Mouse (Mus musculus) midbrain, postnatal 0 days (tissue): ENCODE measurements around the gene Dnaja3. TPM values are rescaled to one million over a fixed set of nuclear protein-coding genes. Genes with fewer than 3 reads are reported as not detected.

ENCODE experiments used
- ATAC-seq: fragments of 200-750 bp; cut with Nextera tagmentation; 2 replicates; pipeline ENCODE4 v1.8.0; 2017; ENCODE audit warnings: moderate number of reproducible peaks, mild to moderate bottlenecking, moderate TSS enrichment, moderate library complexity; ENCODE audit not compliant: low FRiP score
- DNase-seq: peaks from one replicate; pipeline ENCODE4 v3.0.0-alpha.2; 2015; ENCODE audit warnings: low spot score
- H3K27ac ChIP-seq: fragments of 300-500 bp; sonication (generic); 2 replicates; pipeline ENCODE4 v1.5.1; 2014; ENCODE audit warnings: low read depth, mild to moderate bottlenecking, low read length, mixed read lengths
- H3K27me3 ChIP-seq: fragments of 300-500 bp; sonication (generic); 2 replicates; pipeline ENCODE4 v1.6.1; 2014; ENCODE audit warnings: low read length, control low read depth, mixed read lengths; ENCODE audit not compliant: insufficient read depth
- H3K36me3 ChIP-seq: fragments of 300-500 bp; sonication (generic); 2 replicates; pipeline ENCODE4 v1.6.1; 2014; ENCODE audit warnings: low read length, control low read depth, mixed read lengths; ENCODE audit not compliant: insufficient read depth
- H3K4me1 ChIP-seq: fragments of 300-500 bp; sonication (generic); 2 replicates; pipeline ENCODE4 v1.6.1; 2014; ENCODE audit warnings: mild to moderate bottlenecking, control low read depth, antibody characterized with exemption, low read length, mixed read lengths; ENCODE audit not compliant: insufficient read depth
- H3K4me2 ChIP-seq: fragments of 300-500 bp; sonication (generic); 2 replicates; pipeline ENCODE4 v1.6.1; 2014; ENCODE audit warnings: low read depth, mild to moderate bottlenecking, low read length, mixed read lengths; ENCODE audit not compliant: poor library complexity, severe bottlenecking
- H3K4me3 ChIP-seq: fragments of 300-500 bp; sonication (generic); 2 replicates; pipeline ENCODE4 v1.5.1; 2014; ENCODE audit warnings: low read depth, mild to moderate bottlenecking, low read length, moderate library complexity
- H3K9ac ChIP-seq: fragments of 300-500 bp; sonication (generic); replicated peaks from 2 replicates; pipeline ENCODE4 v1.6.1; 2014; ENCODE audit warnings: mild to moderate bottlenecking, low read length, moderate library complexity, mixed read lengths; ENCODE audit not compliant: poor library complexity, severe bottlenecking
- H3K9me3 ChIP-seq: fragments of 300-500 bp; sonication (generic); 2 replicates; pipeline ENCODE4 v1.6.1; 2016; ENCODE audit warnings: low read length, control low read depth
- CTCF ChIP-seq: IDR thresholded peaks from 2 replicates; pipeline ENCODE4 v1.5.1; 2016; ENCODE audit warnings: antibody characterized with exemption, mild to moderate bottlenecking
- WGBS: fragments of 180-500 bp; shearing (Covaris S2); extraction: QIAGEN DNeasy Blood & Tissue Kit; methylation state at CpG from one replicate; pipeline ENCODE4 v1.1.7; 2014; 5-methylcytosine and 5-hydroxymethylcytosine counted together
- polyA plus RNA-seq: library from polyadenylated mRNA; unstranded; fragments of >200 nt; fragmentation: Nextera tagmentation; extraction: Ambion mirVana; gene quantifications from 2 replicates; pipeline ENCODE4 v1.2.1, GENCODE M21; 2015
- total RNA-seq: library from RNA; depleted of rRNA; stranded (reverse); fragments of >200 nt; gene quantifications from 2 replicates; pipeline ENCODE4 v1.2.3, GENCODE M21; 2014

The Dnaja3 gene
- total and polyA plus RNA-seq, 2 experiments from 2014 or later: 54.1 to 65.5 TPM

- WGBS: 27% methylated on average over 11 of the region's 11 CpGs
- peak; percentile 37 for DNase-seq
- no peak for ATAC-seq
Measured at GRCm38 (mm10) chr16:4658781-4659245, 19.0 kb downstream of the Dnaja3 start.

GRCm38 (mm10) chr16:4659326-4659725 is 19.5 kb downstream of the Dnaja3 start:
- 5% methylated on average over 2 of the region's 2 CpGs for WGBS
- H3K4me1 ChIP-seq: no peaks in the 10 kb centered on the region
- no peak overlapping the region for H3K4me2 ChIP-seq
- no peak overlapping the region for H3K4me3 ChIP-seq
- DNase-seq (no peak), ATAC-seq (no peak)
- H3K9ac ChIP-seq: no peak overlapping the region
- no peaks in the 10 kb centered on the region for H3K27me3 ChIP-seq
- TF ChIP-seq CTCF: no peak
- H3K27ac ChIP-seq: no peak overlapping the region
- peaks cover 22% of the 10 kb centered on the region for H3K36me3 ChIP-seq
- no peaks in the 10 kb centered on the region for H3K9me3 ChIP-seq

More at GRCm38 (mm10) chr16:4658781-4659245, 19.0 kb downstream of the Dnaja3 start:
- Histone ChIP-seq H3K4me2 (no peak overlapping the region), H3K36me3 (peaks cover 22% of the 10 kb centered on the region; the same call in 1 of the 2 replicates), H3K27ac (no peak overlapping the region), H3K27me3 (no peaks in the 10 kb centered on the region), H3K4me3 (no peak overlapping the region), H3K9ac (no peak overlapping the region), H3K4me1 (no peaks in the 10 kb centered on the region), H3K9me3 (no peaks in the 10 kb centered on the region)
- TF ChIP-seq CTCF: no peak

- no peak overlapping the region for H3K4me3 ChIP-seq
- ATAC-seq (no peak), DNase-seq (no peak)
- no peaks in the 10 kb centered on the region for H3K4me1 ChIP-seq
- H3K4me2 ChIP-seq: no peak overlapping the region
- no peaks in the 10 kb centered on the region for H3K9me3 ChIP-seq
- no peaks in the 10 kb centered on the region for H3K27me3 ChIP-seq
- H3K27ac ChIP-seq: no peak overlapping the region
- H3K36me3 ChIP-seq: peaks cover 13% of the 10 kb centered on the region
- H3K9ac ChIP-seq: no peak overlapping the region
- TF ChIP-seq CTCF: no peak
- 83% methylated on average over 2 of the region's 2 CpGs for WGBS
Measured at GRCm38 (mm10) chr16:4661605-4662004, 21.8 kb downstream of the Dnaja3 start.

- no peaks in the 10 kb centered on the region for H3K27me3 ChIP-seq
- DNase-seq: no peak
- ATAC-seq: no peak
- no peaks in the 10 kb centered on the region for H3K9me3 ChIP-seq
- TF ChIP-seq CTCF: no peak
- no peak overlapping the region for H3K4me2 ChIP-seq
- WGBS: 84% methylated on average over 2 of the region's 2 CpGs
- H3K9ac ChIP-seq: no peak overlapping the region
- H3K4me3 ChIP-seq: no peak overlapping the region
- H3K36me3 ChIP-seq: peaks cover 26% of the 10 kb centered on the region
- H3K27ac ChIP-seq: no peak overlapping the region
- H3K4me1 ChIP-seq: no peaks in the 10 kb centered on the region
Measured at GRCm38 (mm10) chr16:4663806-4664205, 24.0 kb downstream of the Dnaja3 start.

- TF ChIP-seq CTCF: no peak
- no peak overlapping the region for H3K4me2 ChIP-seq
- no peak overlapping the region for H3K27ac ChIP-seq
- H3K9ac ChIP-seq: no peak overlapping the region
- no peaks in the 10 kb centered on the region for H3K9me3 ChIP-seq
- no peak overlapping the region for H3K4me3 ChIP-seq
- 96% methylated on average over 2 of the region's 2 CpGs for WGBS
- no peak for ATAC-seq
- H3K4me1 ChIP-seq: no peaks in the 10 kb centered on the region
- no peak for DNase-seq
- no peaks in the 10 kb centered on the region for H3K27me3 ChIP-seq
- H3K36me3 ChIP-seq: peaks cover 34% of the 10 kb centered on the region
Measured at GRCm38 (mm10) chr16:4665726-4666125, 25.9 kb downstream of the Dnaja3 start.

GRCm38 (mm10) chr16:4667190-4667808 is 27.5 kb downstream of the Dnaja3 start:
- DNase-seq (peak; percentile 95), ATAC-seq (peak; percentile 82)
- Histone ChIP-seq H3K4me2 (no peak overlapping the region), H3K27me3 (no peaks in the 10 kb centered on the region), H3K4me3 (no peak overlapping the region), H3K27ac (no peak overlapping the region), H3K4me1 (no peaks in the 10 kb centered on the region), H3K36me3 (peaks cover 23% of the 10 kb centered on the region), H3K9ac (no peak overlapping the region), H3K9me3 (no peaks in the 10 kb centered on the region)
- WGBS: 23% methylated on average over 3 of the region's 3 CpGs
- TF ChIP-seq CTCF: peak; percentile 95
